Mouse (Mus musculus): Measurements from ENCODE around the gene Col16a1. TPM values are rescaled to one million over a fixed set of nuclear protein-coding genes. Genes with fewer than 3 reads are reported as not detected.

Col16a1 gene
- polyA plus RNA-seq, 1 experiment from 2014 or later: 8.7 TPM

Other genes with a start within 250 kb of the Col16a1 start
- gene Ptp4a2, start 236.6 kb upstream of the Col16a1 start, polyA plus RNA-seq (2016; fragmentation: Nextera tagmentation; extraction: Ambion mirVana): 230 and 278 TPM in 2 replicates
- gene Spocd1, start 118.6 kb upstream of the Col16a1 start, polyA plus RNA-seq (2016; fragmentation: Nextera tagmentation; extraction: Ambion mirVana): 0.05 TPM in 1 of 2 replicates, not detected in the other
- gene Adgrb2, start 63.0 kb upstream of the Col16a1 start, polyA plus RNA-seq (2016; fragmentation: Nextera tagmentation; extraction: Ambion mirVana): 2.0 and 3.1 TPM in 2 replicates
- gene Pef1, start 54.7 kb downstream of the Col16a1 start, polyA plus RNA-seq (2016; fragmentation: Nextera tagmentation; extraction: Ambion mirVana): 76.3 and 83.5 TPM in 2 replicates
- 0.81 and 0.85 TPM in 2 replicates for gene Hcrtr1, start 91.5 kb downstream of the Col16a1 start, polyA plus RNA-seq (2016; fragmentation: Nextera tagmentation; extraction: Ambion mirVana)
- 11.6 and 15.1 TPM in 2 replicates for gene Tinagl1, start 127.3 kb downstream of the Col16a1 start, polyA plus RNA-seq (2016; fragmentation: Nextera tagmentation; extraction: Ambion mirVana)
- 0.84 TPM in 1 of 2 replicates, not detected in the other for gene Gm853, start 174.6 kb downstream of the Col16a1 start, polyA plus RNA-seq (2016; fragmentation: Nextera tagmentation; extraction: Ambion mirVana)
- 53.1 and 65.7 TPM in 2 replicates for gene Serinc2, start 231.4 kb downstream of the Col16a1 start, polyA plus RNA-seq (2016; fragmentation: Nextera tagmentation; extraction: Ambion mirVana)